Mouse (Mus musculus): ENCODE measurements around the gene Tomm40l. TPM values are rescaled to one million over a fixed set of nuclear protein-coding genes. Genes with fewer than 3 reads are reported as not detected.

Gene Tomm40l
- polyA plus RNA-seq, 1 experiment, result 6.5 TPM

GRCm38 (mm10) chr1:171239992-171240744 lies 17.9 kb upstream of the Tomm40l start:
- Histone ChIP-seq H3K36me3 (ENCODE audit: control insufficient read depth, insufficient read depth, low read length) (peaks cover 7% of the 10 kb centered on the region), H3K4me1 (ENCODE audit: control insufficient read depth, insufficient read depth, low read length) (no peaks in the 10 kb centered on the region; the same call in 1 of the 2 replicates), H3K27me3 (ENCODE audit: control insufficient read depth, insufficient read depth, low read length) (no peaks in the 10 kb centered on the region), H3K27ac (ENCODE audit: control insufficient read depth, insufficient read depth, low read depth, low read length) (peak overlapping the region; percentile 21; the same call in 1 of the 2 replicates), H3K4me3 (ENCODE audit: control insufficient read depth, low read depth, low read length) (no peak overlapping the region)
- TF ChIP-seq POLR2A (IDR thresholded peaks at IDR 0.05; ENCODE audit: control insufficient read depth, low read depth, low read length), result no peak
- no peak for TF ChIP-seq CTCF (IDR thresholded peaks at IDR 0.05; ENCODE audit: control insufficient read depth, insufficient read depth, insufficient replicate concordance, low read depth, low read length)

- H3K4me3 ChIP-seq (ENCODE audit: control insufficient read depth, low read depth, low read length), result no peak overlapping the region
- H3K27ac ChIP-seq (ENCODE audit: control insufficient read depth, insufficient read depth, low read depth, low read length), result no peak overlapping the region
- no peaks in the 10 kb centered on the region for H3K27me3 ChIP-seq (ENCODE audit: control insufficient read depth, insufficient read depth, low read length)
- peaks cover 7% of the 10 kb centered on the region for H3K36me3 ChIP-seq (ENCODE audit: control insufficient read depth, insufficient read depth, low read length)
- H3K4me1 ChIP-seq (ENCODE audit: control insufficient read depth, insufficient read depth, low read length), result peaks cover 2% of the 10 kb centered on the region; the same call in 1 of the 2 replicates
- TF ChIP-seq CTCF (IDR thresholded peaks at IDR 0.05; ENCODE audit: control insufficient read depth, insufficient read depth, insufficient replicate concordance, low read depth, low read length) (peak; percentile 67; the same call in 1 of the 2 replicates), POLR2A (IDR thresholded peaks at IDR 0.05; ENCODE audit: control insufficient read depth, low read depth, low read length) (no peak)
These were observed 16.1 kb upstream of the Tomm40l start for GRCm38 (mm10) chr1:171238463-171238862.

GRCm38 (mm10) chr1:171237438-171237837 lies 15.1 kb upstream of the Tomm40l start:
- no peak overlapping the region for H3K4me3 ChIP-seq (ENCODE audit: control insufficient read depth, low read depth, low read length)
- H3K36me3 ChIP-seq (ENCODE audit: control insufficient read depth, insufficient read depth, low read length), result peaks cover 7% of the 10 kb centered on the region
- peaks cover 2% of the 10 kb centered on the region; the same call in 1 of the 2 replicates for H3K4me1 ChIP-seq (ENCODE audit: control insufficient read depth, insufficient read depth, low read length)
- H3K27me3 ChIP-seq (ENCODE audit: control insufficient read depth, insufficient read depth, low read length), result no peaks in the 10 kb centered on the region
- H3K27ac ChIP-seq (ENCODE audit: control insufficient read depth, insufficient read depth, low read depth, low read length), result no peak overlapping the region
- TF ChIP-seq CTCF (IDR thresholded peaks at IDR 0.05; ENCODE audit: control insufficient read depth, insufficient read depth, insufficient replicate concordance, low read depth, low read length), result no peak
- TF ChIP-seq POLR2A (IDR thresholded peaks at IDR 0.05; ENCODE audit: control insufficient read depth, low read depth, low read length), result no peak

GRCm38 (mm10) chr1:171235791-171236190 lies 13.5 kb upstream of the Tomm40l start:
- Histone ChIP-seq H3K27ac (ENCODE audit: control insufficient read depth, insufficient read depth, low read depth, low read length) (no peak overlapping the region), H3K27me3 (ENCODE audit: control insufficient read depth, insufficient read depth, low read length) (no peaks in the 10 kb centered on the region), H3K4me3 (ENCODE audit: control insufficient read depth, low read depth, low read length) (no peak overlapping the region), H3K4me1 (ENCODE audit: control insufficient read depth, insufficient read depth, low read length) (peaks cover 2% of the 10 kb centered on the region; the same call in 1 of the 2 replicates), H3K36me3 (ENCODE audit: control insufficient read depth, insufficient read depth, low read length) (peaks cover 7% of the 10 kb centered on the region)
- TF ChIP-seq CTCF (IDR thresholded peaks at IDR 0.05; ENCODE audit: control insufficient read depth, insufficient read depth, insufficient replicate concordance, low read depth, low read length) (no peak), POLR2A (IDR thresholded peaks at IDR 0.05; ENCODE audit: control insufficient read depth, low read depth, low read length) (no peak)

- H3K27ac ChIP-seq (ENCODE audit: control insufficient read depth, insufficient read depth, low read depth, low read length), result peak overlapping the region; percentile 72
- peaks cover 2% of the 10 kb centered on the region; the same call in 1 of the 2 replicates for H3K4me1 ChIP-seq (ENCODE audit: control insufficient read depth, insufficient read depth, low read length)
- peaks cover 7% of the 10 kb centered on the region for H3K36me3 ChIP-seq (ENCODE audit: control insufficient read depth, insufficient read depth, low read length)
- no peak overlapping the region for H3K4me3 ChIP-seq (ENCODE audit: control insufficient read depth, low read depth, low read length)
- no peaks in the 10 kb centered on the region for H3K27me3 ChIP-seq (ENCODE audit: control insufficient read depth, insufficient read depth, low read length)
- TF ChIP-seq CTCF (IDR thresholded peaks at IDR 0.05; ENCODE audit: control insufficient read depth, insufficient read depth, insufficient replicate concordance, low read depth, low read length) (no peak), POLR2A (IDR thresholded peaks at IDR 0.05; ENCODE audit: control insufficient read depth, low read depth, low read length) (no peak)
These were observed 12.2 kb upstream of the Tomm40l start for GRCm38 (mm10) chr1:171234538-171234937.

GRCm38 (mm10) chr1:171234126-171234525 lies 11.8 kb upstream of the Tomm40l start, which contains the start of gene Fcer1g:
Gene Fcer1g (minus strand): TSS chr1:171234365.
- H3K27me3 ChIP-seq (ENCODE audit: control insufficient read depth, insufficient read depth, low read length), result no peaks in the 10 kb centered on the region
- peak within 1 kb of the TSS; percentile 88 for H3K27ac ChIP-seq (ENCODE audit: control insufficient read depth, insufficient read depth, low read depth, low read length)
- no peak within 1 kb of the TSS; the same call in 1 of the 2 replicates for H3K4me3 ChIP-seq (ENCODE audit: control insufficient read depth, low read depth, low read length)
- H3K36me3 ChIP-seq (ENCODE audit: control insufficient read depth, insufficient read depth, low read length), result peaks cover 7% of the 10 kb centered on the region
- TF ChIP-seq POLR2A (IDR thresholded peaks at IDR 0.05; ENCODE audit: control insufficient read depth, low read depth, low read length), result 0 out of 2 replicates have a peak, but pooled peaks have one; percentile 12
- TF ChIP-seq CTCF (IDR thresholded peaks at IDR 0.05; ENCODE audit: control insufficient read depth, insufficient read depth, insufficient replicate concordance, low read depth, low read length), result no peak
- peaks cover 2% of the 10 kb centered on the region; the same call in 1 of the 2 replicates for H3K4me1 ChIP-seq (ENCODE audit: control insufficient read depth, insufficient read depth, low read length)
